In genomic region chr11:9118421-9119121, GRCm38 (mm10) we compare ENCODE assay signal across 8 mouse cellular contexts. TPM values are rescaled to one million over a fixed set of nuclear protein-coding genes. Genes with fewer than 3 reads are reported as not detected.
DNase-seq lines count a peak whose midpoint lies in the region; ATAC-seq and TF ChIP-seq lines count a peak whose summit lies in the region.

No protein-coding gene starts in this region.

- no peak for TF ChIP-seq EP300 in heart, postnatal 0 days (IDR thresholded peaks at IDR 0.05; ENCODE audit: low read depth)

- H3K27ac ChIP-seq in embryonic facial prominence, embryonic 14.5 days (replicated peaks; ENCODE audit: low read depth, low read length) = no peak overlapping the region
- H3K27ac ChIP-seq in heart, postnatal 0 days (ENCODE audit: low read depth) = peak overlapping the region; percentile 89

- H3K9me3 ChIP-seq in embryonic facial prominence, embryonic 14.5 days (ENCODE audit: control insufficient read depth, low read length) = no peaks in the 10 kb centered on the region
- no peaks in the 10 kb centered on the region for H3K9me3 ChIP-seq in heart, postnatal 0 days (replicated peaks; ENCODE audit: control insufficient read depth, low read length)

- H3K27me3 ChIP-seq in embryonic facial prominence, embryonic 14.5 days (replicated peaks; ENCODE audit: control insufficient read depth, insufficient read depth, low read length) = peaks cover 60% of the 10 kb centered on the region
- 0 out of 2 replicates have a peak, but pooled peaks cover 8% of the 10 kb centered on the region for H3K27me3 ChIP-seq in heart, postnatal 0 days (ENCODE audit: control insufficient read depth, insufficient read depth, low read length)

- under 1% methylated on average over 40 of the region's 40 CpGs for WGBS in embryonic facial prominence, embryonic 14.5 days
- WGBS in heart, postnatal 0 days = under 1% methylated on average over 40 of the region's 40 CpGs

- ATAC-seq in embryonic facial prominence, embryonic 14.5 days (ENCODE audit: low read depth) = peak; percentile 60
- ATAC-seq in heart, postnatal 0 days (ENCODE audit: insufficient read depth, low read depth) = peak; percentile 75
- ATAC-seq in megakaryocyte-erythroid progenitor cell, adult 5-6 weeks (replicated peaks; ENCODE audit: low FRiP score, low TSS enrichment, poor library complexity, severe bottlenecking) = peak; percentile 80

- peak; percentile 69 for DNase-seq in 3134 (ENCODE audit: extremely low read depth, insufficient read length, low spot score)
- peak; percentile 61 for DNase-seq in Muller cell, postnatal 12 days (ENCODE audit: inconsistent ontology term)
- DNase-seq in embryonic facial prominence, embryonic 14.5 days (ENCODE audit: low spot score) = peak; percentile 45
- DNase-seq in heart, postnatal 0 days (ENCODE audit: low spot score) = peak; percentile 55
- DNase-seq in kidney, postnatal 4 days = peak; percentile 57 to 67
- peak; percentile 55 for DNase-seq in yolk sac, embryonic 10.5 days (ENCODE audit: low spot score)
- DNase-seq in layer of hippocampus, postnatal 10 days (ENCODE audit: low spot score in 2 of 2) = no peak

- no peak for TF ChIP-seq CTCF in heart, postnatal 0 days (IDR thresholded peaks at IDR 0.05; ENCODE audit: low read depth)

- H3K9ac ChIP-seq in embryonic facial prominence, embryonic 14.5 days (ENCODE audit: low read depth, low read length) = peak overlapping the region; percentile 51
- peak overlapping the region; percentile 60 for H3K9ac ChIP-seq in heart, postnatal 0 days (replicated peaks; ENCODE audit: low read depth, low read length)

- peaks cover 17% of the 10 kb centered on the region for H3K4me1 ChIP-seq in embryonic facial prominence, embryonic 14.5 days (ENCODE audit: control insufficient read depth, insufficient read depth, low read length)
- H3K4me1 ChIP-seq in heart, postnatal 0 days (ENCODE audit: control insufficient read depth, insufficient read depth) = peaks cover 14% of the 10 kb centered on the region

- no peaks in the 10 kb centered on the region for H3K36me3 ChIP-seq in embryonic facial prominence, embryonic 14.5 days (ENCODE audit: control insufficient read depth, insufficient read depth, low read length)
- H3K36me3 ChIP-seq in heart, postnatal 0 days (replicated peaks; ENCODE audit: control insufficient read depth, insufficient read depth, low read length) = no peaks in the 10 kb centered on the region; the same call in 1 of the 2 replicates

- H3K4me3 ChIP-seq in embryonic facial prominence, embryonic 14.5 days (ENCODE audit: low read depth, low read length) = peak overlapping the region; percentile 41
- H3K4me3 ChIP-seq in heart, postnatal 0 days (ENCODE audit: low read depth, low read length) = peak overlapping the region; percentile 67

- peak overlapping the region; percentile 89 for H3K4me2 ChIP-seq in embryonic facial prominence, embryonic 14.5 days (ENCODE audit: low read depth, low read length)
- peak overlapping the region; percentile 96 for H3K4me2 ChIP-seq in heart, postnatal 0 days (ENCODE audit: low read depth, low read length)

RNA-seq across cellular contexts. Expression of gene Upp1, which starts 0.7 kb away (rescaled TPM):
- polyA plus RNA-seq in embryonic facial prominence, embryonic 14.5 days (2014; fragmentation: Nextera tagmentation; extraction: Ambion mirVana) = 6.7 and 8.5 TPM in 2 replicates
- 63.2 and 81.4 TPM in 2 replicates for total RNA-seq in heart, postnatal 0 days (2014; rRNA removed; ENCODE audit: low replicate concordance)
- polyA plus RNA-seq in heart, postnatal 0 days (2015; fragmentation: Nextera tagmentation; extraction: Ambion mirVana) = 65.0 and 73.4 TPM in 2 replicates
- total RNA-seq in megakaryocyte-erythroid progenitor cell, adult 5-6 weeks (2014; fragmentation: Nextera tagmentation) = not detected in 2 replicates
- 1.3 TPM in 1 of 2 replicates, not detected in the other for total RNA-seq in megakaryocyte-erythroid progenitor cell, adult 5-6 weeks (2017)
- 1 to 10 TPM; 2.2 to 2.3 TPM for total RNA-seq in layer of hippocampus, postnatal 10 days (2021)

Comparison
In these comparisons a context has a peak if more than half of its experiments do, and no peak if none do; other contexts are left out.
1. DNase-seq: peak in 3134 (single experiment), Muller cell, postnatal 12 days (single experiment), embryonic facial prominence, embryonic 14.5 days (single experiment), heart, postnatal 0 days (single experiment), kidney, postnatal 4 days (2 of 2) and yolk sac, embryonic 10.5 days (single experiment); none in layer of hippocampus, postnatal 10 days (0 of 2).
2. RNA of gene Upp1, which starts 0.7 kb away (total RNA-seq): 63.2 to 81.4 TPM in heart, postnatal 0 days; 2.2 to 2.3 TPM in layer of hippocampus, postnatal 10 days and 1.3 TPM in megakaryocyte-erythroid progenitor cell, adult 5-6 weeks; every median in the first group is over 10 times any median in the second.
3. Peak in every context shown above with its lines, with median percentiles within 50 percentile points of each other: ATAC-seq.